Mouse (Mus musculus): ENCODE measurements around the gene Nmnat1. TPM values are rescaled to one million over a fixed set of nuclear protein-coding genes. Genes with fewer than 3 reads are reported as not detected.
"Not testable (repeated sequence)": the region's sequence is repeated elsewhere in the genome, so short reads cannot be mapped to it uniquely, and the experiment has no call there.

Nmnat1 gene
- total RNA-seq, 2 experiments from 2014 or later: 8.1 to 8.9 TPM

DNA sequence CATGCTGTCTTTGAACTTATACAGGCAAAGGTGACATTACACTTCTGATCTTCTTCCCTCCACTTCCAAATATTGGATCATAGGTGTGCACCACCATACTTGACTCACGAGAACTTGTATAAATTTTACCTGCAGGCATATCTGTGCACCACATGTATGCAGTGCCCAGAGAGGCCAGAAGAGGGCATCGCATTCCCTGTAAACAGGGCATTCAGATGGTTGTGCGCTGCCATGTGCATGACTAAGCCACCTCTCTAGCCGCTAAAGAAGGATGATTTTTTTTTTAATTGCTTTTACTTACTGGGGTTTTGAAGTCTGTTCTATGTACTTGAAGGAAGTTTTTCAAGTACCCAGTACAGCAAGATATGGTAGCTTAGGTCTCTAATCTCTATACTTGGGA is 31.3 kb downstream of the Nmnat1 start:
- intact Hi-C loops (cut with DNase I): no loop called here
- no peak for DNase-seq (ENCODE audit: low spot score in 2 of 2)

DNA sequence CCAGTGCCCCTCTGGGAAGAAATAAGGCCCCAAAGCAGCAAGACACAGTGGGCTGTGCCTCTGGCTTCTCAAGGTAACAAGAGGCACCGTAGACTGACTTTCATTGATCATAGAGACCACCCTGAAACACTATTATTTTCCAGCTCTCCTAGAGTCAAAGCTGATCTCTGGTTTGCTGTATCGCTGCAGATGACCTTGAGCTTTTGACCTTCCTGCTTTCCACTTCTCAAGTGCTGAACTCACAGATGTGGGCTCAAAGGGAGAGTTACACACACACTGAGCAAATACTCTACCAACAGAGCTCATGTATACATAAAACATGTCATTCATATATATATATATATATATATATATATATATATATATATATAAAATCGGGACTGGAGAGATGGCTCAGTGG is 34.4 kb downstream of the Nmnat1 start:
- DNase-seq (ENCODE audit: low spot score in 2 of 2): no peak
- intact Hi-C loops (cut with DNase I): no loop called here

DNA sequence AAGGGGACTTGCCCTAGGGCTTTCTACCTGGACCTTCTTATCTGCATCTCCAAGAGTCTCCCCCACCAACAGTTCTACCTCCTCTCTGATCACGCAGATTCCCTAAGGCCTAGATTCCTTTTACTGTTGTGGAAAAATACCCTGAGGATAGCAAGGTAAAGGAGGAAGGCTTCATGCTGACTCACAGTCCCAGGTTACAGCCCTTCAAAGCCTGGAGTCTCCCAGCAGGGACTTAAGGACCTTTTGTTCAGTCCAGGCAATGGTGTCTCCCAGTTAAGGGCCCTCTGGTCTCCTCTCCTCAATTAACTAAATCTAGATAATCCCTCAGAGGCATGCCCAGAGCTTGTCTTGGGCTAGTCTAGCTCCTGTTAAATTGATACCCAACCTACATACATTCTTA is 38.7 kb downstream of the Nmnat1 start:
- intact Hi-C loops (cut with DNase I): no loop called here
- no peak for DNase-seq (ENCODE audit: low spot score in 2 of 2)

DNA sequence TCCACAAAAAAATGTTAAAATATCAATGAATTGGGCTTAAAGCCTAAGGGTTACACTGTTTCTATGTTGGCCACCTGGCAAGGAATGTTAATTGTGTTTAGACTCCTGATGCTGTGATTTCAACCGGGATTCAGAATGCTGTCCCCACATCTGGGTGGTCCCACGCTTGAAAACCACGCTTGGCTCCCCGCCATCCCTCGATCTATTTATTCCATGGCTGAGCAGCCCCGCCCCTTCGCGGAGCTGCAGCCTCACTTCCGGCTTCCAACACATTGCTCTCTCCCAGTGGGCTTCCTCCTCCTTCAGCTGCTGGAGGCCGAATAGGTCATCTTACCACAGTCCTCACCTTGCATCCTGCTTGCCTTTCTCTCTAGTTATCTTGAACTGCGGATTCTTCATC is 39.1 kb downstream of the Nmnat1 start:
- intact Hi-C loops (cut with DNase I): loop anchor here (1.0 kb wide), 1 partner anchor 20 kb away; the partner anchor contains the start of gene Ube4b
- DNase-seq (ENCODE audit: low spot score in 2 of 2): peak in 1 of 2 experiments; percentile 16

DNA sequence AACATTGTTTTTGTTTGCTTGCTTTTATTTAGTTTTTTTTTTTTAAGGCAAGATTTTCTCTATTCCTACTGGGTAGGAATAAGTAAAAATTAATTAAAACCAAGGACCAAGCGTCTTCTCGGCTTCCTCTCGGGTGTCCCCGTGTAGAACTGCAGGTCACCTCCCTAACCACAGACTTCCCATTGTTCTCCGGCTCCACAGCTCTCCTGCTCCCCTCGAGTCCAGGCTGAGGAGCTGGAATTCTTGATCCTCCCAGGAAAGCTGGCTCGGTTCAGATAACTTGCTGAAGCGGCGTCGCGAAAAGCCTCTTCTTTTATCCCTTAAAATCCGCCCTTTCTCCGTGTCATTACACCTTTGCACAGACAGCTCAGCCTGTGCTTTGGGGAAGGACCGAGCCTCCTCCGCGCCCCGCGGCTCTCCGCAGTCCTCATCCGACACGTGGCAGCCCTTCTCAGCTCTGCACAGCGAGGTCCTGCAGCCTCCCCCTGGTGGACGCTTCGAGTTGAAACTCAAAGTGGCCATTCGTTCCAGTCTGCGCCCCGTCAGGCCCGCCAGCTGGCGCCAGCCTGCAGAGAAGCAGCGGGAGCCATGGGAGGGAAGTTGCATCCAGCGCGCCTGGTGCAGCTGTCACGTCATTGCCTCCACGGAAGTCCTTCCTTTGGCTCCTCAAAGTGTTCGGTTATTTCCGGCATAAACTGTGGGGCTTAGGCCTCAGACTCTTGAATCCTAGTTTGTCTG is 39.9 kb downstream of the Nmnat1 start:
- peak; percentile 85 to 94 for DNase-seq (ENCODE audit: low spot score in 2 of 2)

DNA sequence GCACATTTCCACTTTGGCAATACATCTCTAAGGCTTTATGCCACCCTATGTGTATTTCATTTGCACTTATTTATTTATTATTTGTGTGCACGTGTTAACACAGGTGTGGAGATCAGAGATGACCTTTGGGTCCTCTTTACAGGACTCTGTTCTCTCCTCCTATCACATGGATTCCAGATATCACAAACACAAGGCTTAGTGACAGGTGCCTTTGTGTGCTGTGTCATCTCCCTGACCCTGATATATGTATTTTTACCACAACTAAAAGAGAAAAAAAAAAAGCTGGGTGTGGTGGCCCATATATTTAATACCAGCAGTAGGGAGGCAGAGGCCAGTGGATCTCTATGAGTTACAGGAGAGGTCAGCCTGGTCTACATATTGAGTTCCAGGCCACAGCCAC is 40.5 kb downstream of the Nmnat1 start:
- intact Hi-C loops (cut with DNase I): no loop called here
- no peak for DNase-seq (ENCODE audit: low spot score in 2 of 2)

More for the DNA sequence above, 39.9 kb downstream of the Nmnat1 start:
- intact Hi-C loops (cut with DNase I): loop anchor here (1.0 kb wide), 1 partner anchor 19 kb away; the partner anchor contains the start of gene Ube4b

DNA sequence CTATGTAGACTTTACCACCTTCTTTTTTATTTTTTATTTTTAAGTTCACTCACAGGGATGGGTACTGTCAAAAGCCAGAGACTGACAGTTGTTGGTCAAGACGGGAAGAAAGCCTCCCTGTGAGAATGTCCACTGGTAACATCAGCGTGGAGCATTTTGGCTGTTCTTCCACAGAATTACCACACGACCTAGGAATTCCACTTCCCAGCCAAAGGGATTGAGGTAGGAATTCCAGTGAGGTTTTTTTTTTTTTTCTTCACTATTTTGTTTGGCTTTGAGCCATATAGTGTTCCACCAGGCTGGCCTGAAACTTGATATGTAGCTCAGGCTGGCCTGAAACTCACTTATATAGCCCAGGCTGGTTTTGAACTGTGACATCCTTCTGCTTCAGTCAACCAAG is 42.6 kb downstream of the Nmnat1 start:
- no peak for DNase-seq (ENCODE audit: low spot score in 2 of 2)
- intact Hi-C loops (cut with DNase I): no loop called here

DNA sequence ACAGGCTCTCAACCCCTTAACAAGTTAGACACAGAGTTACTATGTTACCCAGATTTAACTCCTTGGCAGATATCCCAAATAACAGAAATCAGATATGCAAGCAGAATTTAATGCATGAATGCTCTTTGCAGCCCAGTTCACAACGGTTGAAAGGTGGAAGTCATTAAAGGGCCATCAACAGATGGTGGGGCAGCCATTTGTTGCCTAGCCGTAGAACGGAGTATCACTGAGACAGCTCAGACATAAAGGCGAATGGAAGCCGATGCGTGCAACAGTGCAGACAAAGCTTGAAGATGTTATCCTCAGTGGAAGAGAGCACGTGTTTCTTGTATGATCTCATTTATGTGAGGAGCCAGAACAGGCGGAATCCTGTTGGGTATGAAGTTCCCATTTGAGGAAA is 44.4 kb downstream of the Nmnat1 start:
- DNase-seq (ENCODE audit: low spot score in 2 of 2): no peak
- intact Hi-C loops (cut with DNase I): no loop called here

DNA sequence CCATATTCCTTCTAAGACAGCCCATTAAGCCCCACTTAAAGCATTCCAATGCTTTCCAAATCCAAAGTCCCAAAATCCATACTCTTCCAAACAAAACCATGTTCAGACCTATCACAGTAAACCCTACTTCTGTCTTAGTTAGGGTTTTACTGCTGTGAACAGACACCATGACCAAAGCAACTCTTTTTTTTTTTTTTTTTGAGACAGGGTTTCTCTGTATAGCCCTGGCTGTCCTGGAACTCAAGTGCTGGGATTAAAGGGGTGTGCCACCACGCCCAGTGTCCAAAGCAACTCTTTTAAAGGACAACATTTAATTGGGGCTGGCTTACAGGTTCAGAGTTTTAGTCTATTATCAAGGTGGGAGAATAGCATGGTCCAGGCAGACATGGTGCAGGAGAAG is 53.1 kb downstream of the Nmnat1 start:
- intact Hi-C loops (cut with DNase I); DNase-seq (ENCODE audit: low spot score in 2 of 2): not testable (repeated sequence)

DNA sequence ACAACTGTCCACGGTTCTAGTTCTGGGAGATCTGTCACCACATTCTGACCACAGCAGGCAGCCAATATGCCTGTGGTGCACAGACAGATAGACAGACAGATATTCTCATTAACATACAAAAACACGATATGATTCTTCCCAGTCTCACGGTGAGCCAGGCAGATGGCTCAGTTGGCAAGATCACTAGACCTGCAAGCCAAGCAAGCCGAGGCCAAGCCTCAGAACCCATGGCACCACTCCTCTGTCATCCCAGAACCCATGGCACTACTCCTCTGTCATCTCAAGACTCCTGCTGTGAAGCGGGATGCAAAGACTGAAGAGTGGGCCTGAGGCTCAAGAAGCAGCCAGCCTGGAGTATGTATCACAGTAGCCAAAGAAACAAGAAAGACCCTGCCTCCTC is 55.4 kb downstream of the Nmnat1 start:
- DNase-seq (ENCODE audit: low spot score in 2 of 2): no peak
- intact Hi-C loops (cut with DNase I): no loop called here

DNA sequence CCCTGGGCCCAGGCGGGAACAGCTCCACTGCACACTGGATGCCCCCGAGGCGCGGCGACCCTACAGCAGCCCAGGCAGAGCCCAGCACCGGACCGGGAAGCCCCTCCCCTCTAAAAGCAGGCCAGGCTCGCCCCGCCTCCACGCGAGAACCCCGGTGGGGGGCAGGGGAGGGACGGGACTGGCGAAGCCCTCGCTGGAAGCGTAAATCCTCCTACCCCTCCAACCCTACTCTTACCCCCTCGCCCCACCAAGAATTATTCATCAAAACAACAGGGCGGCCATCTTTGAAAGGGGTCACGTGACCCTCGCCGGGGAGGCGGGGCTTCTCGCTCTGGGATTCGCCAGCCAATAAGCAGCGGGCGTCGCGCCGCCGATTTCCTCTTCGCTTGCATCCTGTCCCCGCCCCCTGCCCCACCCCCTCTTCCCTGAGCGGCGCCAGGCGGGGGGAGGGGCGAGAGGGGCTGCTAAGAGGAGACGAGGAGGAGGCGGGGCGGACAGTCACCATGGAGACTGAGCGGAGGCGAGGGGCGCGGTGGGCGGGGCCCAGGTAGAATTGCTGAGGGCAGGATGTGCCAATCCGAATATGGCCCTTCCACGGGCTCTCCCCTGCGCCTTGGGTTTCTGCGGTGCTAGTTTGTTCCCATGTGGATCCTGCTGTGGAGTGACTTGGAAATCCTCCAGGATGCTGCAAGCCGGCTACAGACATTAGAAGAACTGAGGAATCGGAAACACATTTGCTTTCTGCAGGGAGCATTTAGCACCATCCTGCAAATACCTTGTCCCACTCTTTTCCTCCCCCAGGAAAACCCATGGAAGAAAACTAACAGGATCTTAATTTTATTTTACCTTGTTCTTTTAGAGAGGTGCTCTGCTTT is 58.4 kb downstream of the Nmnat1 start, which contains the start of gene Ube4b:
Gene Ube4b (minus strand): TSS at position 425 of the 875 bp plus-strand sequence.
- intact Hi-C loops (cut with DNase I): loop anchor here (1.0 to 2.0 kb wide), 2 partner anchors 19 to 28 kb away; no protein-coding TSS in a partner anchor
- DNase-seq (ENCODE audit: low spot score in 2 of 2): peak; percentile 99

DNA sequence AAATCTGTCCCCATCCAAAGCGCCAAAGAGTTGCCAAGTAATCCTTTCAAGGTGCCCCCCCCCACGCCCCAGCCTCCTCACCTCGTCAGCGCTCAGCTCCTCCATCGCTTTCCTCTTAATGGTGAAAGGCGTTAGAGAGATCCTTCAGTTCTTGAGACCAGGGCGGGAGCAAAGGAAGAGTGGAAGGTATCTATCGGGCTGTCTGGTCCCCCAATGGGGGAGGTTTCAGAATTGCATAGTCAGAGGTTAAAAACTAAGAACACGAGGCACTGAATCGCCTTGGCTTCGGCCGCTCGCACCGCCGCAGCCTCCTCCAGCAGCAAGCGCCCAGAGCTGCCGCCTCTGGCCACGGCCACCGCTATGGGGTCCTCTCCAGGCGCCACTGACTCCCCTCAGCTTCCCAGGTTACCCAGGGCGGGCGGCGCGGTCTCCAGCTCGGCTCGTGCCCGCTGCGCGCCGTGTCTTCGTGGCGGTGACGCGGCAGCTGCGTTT is 59.2 kb downstream of the Nmnat1 start:
- peak in 1 of 2 experiments; percentile 45 for DNase-seq (ENCODE audit: low spot score in 2 of 2)
- intact Hi-C loops (cut with DNase I): loop anchor here (1.0 to 2.0 kb wide), 2 partner anchors 19 to 27 kb away; no protein-coding TSS in a partner anchor

DNA sequence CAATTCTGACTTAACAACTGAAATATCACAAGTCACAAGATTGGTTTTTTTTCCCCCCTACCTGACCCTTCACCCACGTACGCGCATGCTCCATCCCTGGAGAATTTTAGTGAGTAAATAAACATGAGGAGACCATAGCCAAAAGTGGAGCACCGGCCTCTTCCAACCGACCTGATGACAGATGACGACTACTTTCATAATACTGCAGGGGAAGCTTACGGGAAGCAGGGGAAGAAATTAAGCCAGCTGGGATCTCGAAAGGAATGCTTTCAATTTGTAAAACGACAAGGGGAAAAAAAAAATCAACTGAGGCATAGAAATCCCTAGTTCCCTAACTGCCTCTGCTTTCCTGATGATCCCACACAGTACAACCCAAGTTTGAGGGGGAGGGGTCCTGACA is 60.2 kb downstream of the Nmnat1 start:
- intact Hi-C loops (cut with DNase I): no loop called here
- DNase-seq (ENCODE audit: low spot score in 2 of 2): no peak

DNA sequence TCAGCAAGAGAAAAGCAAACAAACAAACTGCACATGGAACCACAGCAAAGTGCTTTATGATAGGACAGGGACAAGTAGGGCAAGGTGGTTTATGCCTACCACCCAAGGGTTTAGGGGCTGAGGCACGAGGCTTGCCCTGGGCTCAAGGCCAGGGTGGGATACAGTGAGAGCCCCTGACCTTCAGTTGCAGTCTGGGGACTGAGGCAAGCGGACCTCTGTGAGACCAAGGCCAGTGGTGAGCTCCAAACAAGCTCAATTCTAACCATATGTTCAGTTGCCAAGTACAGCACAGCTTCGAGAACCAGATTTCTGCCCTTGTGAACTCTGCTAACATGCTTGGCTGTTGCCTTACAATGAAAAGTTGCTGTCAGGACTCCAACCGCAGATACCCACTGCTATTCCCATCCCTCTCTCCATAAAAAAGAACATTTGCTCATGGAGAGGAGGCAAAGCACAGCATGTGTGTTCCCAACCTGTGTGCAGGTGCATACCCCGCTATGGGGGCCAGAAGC is 67.1 kb downstream of the Nmnat1 start:
- intact Hi-C loops (cut with DNase I): no loop called here

More for the DNA sequence above, 67.1 kb downstream of the Nmnat1 start:
- DNase-seq (ENCODE audit: low spot score in 2 of 2): no peak

Other genes starting within 250 kb of the Nmnat1 start
- 100 to 1,000 TPM; 432 to 448 TPM for gene Kif1b, start 177.5 kb downstream of the Nmnat1 start, total RNA-seq (2021)
- 100 to 1,000 TPM in 1 of 2 experiments, 10 to 100 TPM in 1; 93.9 to 103 TPM for gene Ube4b, start 58.5 kb downstream of the Nmnat1 start, total RNA-seq (2021)
- gene Rbp7, start 30.2 kb downstream of the Nmnat1 start, total RNA-seq (2021): not detected
- not detected for gene Tmem274, start 7.8 kb downstream of the Nmnat1 start, total RNA-seq (2021)
- gene Lzic, start within 50 bp of the Nmnat1 start, total RNA-seq (2021): 10 to 100 TPM; 18.7 to 19.8 TPM
- 10 to 100 TPM; 40.3 to 41.9 TPM for gene Ctnnbip1, start 33.0 kb upstream of the Nmnat1 start, total RNA-seq (2021)
- gene Clstn1, start 101.3 kb upstream of the Nmnat1 start, total RNA-seq (2021): 1,000 to 10,000 TPM; 1,368 to 1,474 TPM
- 10 to 100 TPM; 20.0 to 25.9 TPM for gene Pik3cd, start 217.4 kb upstream of the Nmnat1 start, total RNA-seq (2021)

Data from left cerebral cortex, postnatal 25 days (tissue).